Mouse (Mus musculus) stomach, postnatal 0 days (tissue): ENCODE measurements around the gene Hoxa1. TPM values are rescaled to one million over a fixed set of nuclear protein-coding genes. Genes with fewer than 3 reads are reported as not detected.

ENCODE experiments used
- ATAC-seq: fragments of 200-750 bp; cut with Nextera tagmentation; 2 replicates; pipeline ENCODE4 v1.8.0; 2017; ENCODE audit not compliant: low FRiP score, low TSS enrichment
- DNase-seq: peaks from one replicate; pipeline ENCODE4 v3.0.0-alpha.2; 2016; ENCODE audit warnings: low spot score
- H3K27ac ChIP-seq: fragments of 300-500 bp; sonication (generic); replicated peaks from 2 replicates; pipeline ENCODE4 v1.5.1; 2014; ENCODE audit warnings: mild to moderate bottlenecking, control low read depth
- H3K27me3 ChIP-seq: fragments of 300-500 bp; sonication (generic); 2 replicates; pipeline ENCODE4 v1.6.1; 2014; ENCODE audit warnings: low read length; ENCODE audit not compliant: control insufficient read depth, insufficient read depth
- H3K36me3 ChIP-seq: fragments of 300-500 bp; sonication (generic); 2 replicates; pipeline ENCODE4 v1.6.1; 2014; ENCODE audit warnings: low read length, mixed read lengths; ENCODE audit not compliant: control insufficient read depth, insufficient read depth
- H3K4me1 ChIP-seq: fragments of 300-500 bp; sonication (generic); replicated peaks from 2 replicates; pipeline ENCODE4 v1.6.1; 2014; ENCODE audit warnings: antibody characterized with exemption; ENCODE audit not compliant: control insufficient read depth, insufficient read depth
- H3K4me2 ChIP-seq: fragments of 300-500 bp; sonication (generic); replicated peaks from 2 replicates; pipeline ENCODE4 v1.6.1; 2014; ENCODE audit warnings: low read depth, mild to moderate bottlenecking, control low read depth, moderate library complexity
- H3K4me3 ChIP-seq: fragments of 300-500 bp; sonication (generic); 2 replicates; pipeline ENCODE4 v1.5.1; 2014; ENCODE audit warnings: low read depth, low read length, control low read depth
- H3K9ac ChIP-seq: fragments of 300-500 bp; sonication (generic); 2 replicates; pipeline ENCODE4 v1.6.1; 2014; ENCODE audit warnings: mild to moderate bottlenecking, low read length, control low read depth, mixed read lengths
- H3K9me3 ChIP-seq: fragments of 300-500 bp; sonication (generic); 2 replicates; pipeline ENCODE4 v1.6.1; 2016; ENCODE audit warnings: low read length; ENCODE audit not compliant: control insufficient read depth
- CTCF ChIP-seq: IDR thresholded peaks from 2 replicates; pipeline ENCODE4 v1.5.1; 2016; ENCODE audit warnings: antibody characterized with exemption, low read depth, mild to moderate bottlenecking, moderate library complexity
- EP300 ChIP-seq: optimal IDR thresholded peaks from 2 replicates; pipeline ENCODE3; 2016; ENCODE audit warnings: antibody characterized with exemption
- WGBS: fragments of 180-500 bp; shearing (Covaris S2); extraction: QIAGEN DNeasy Blood & Tissue Kit; methylation state at CpG from one replicate; pipeline ENCODE4 v1.1.7; 2014; 5-methylcytosine and 5-hydroxymethylcytosine counted together
- polyA plus RNA-seq: library from polyadenylated mRNA; unstranded; fragments of >200 nt; fragmentation: Nextera tagmentation; extraction: Ambion mirVana; gene quantifications from 2 replicates; pipeline ENCODE4 v1.2.1, GENCODE M21; 2015

Hoxa1 gene
- polyA plus RNA-seq, 1 experiment from 2014 or later: 0.35 TPM

- ATAC-seq (no peak), DNase-seq (no peak)
- Histone ChIP-seq H3K27me3 (no peaks in the 10 kb centered on the region), H3K4me2 (no peak overlapping the region), H3K9ac (no peak overlapping the region), H3K4me3 (no peak overlapping the region), H3K9me3 (no peaks in the 10 kb centered on the region), H3K27ac (no peak overlapping the region), H3K36me3 (no peaks in the 10 kb centered on the region), H3K4me1 (no peaks in the 10 kb centered on the region)
- no peak for TF ChIP-seq EP300
- TF ChIP-seq CTCF: no peak
- 53% methylated on average over 3 of the region's 3 CpGs for WGBS
Measured at GRCm38 (mm10) chr6:52121173-52121572, 36.9 kb downstream of the Hoxa1 start.

GRCm38 (mm10) chr6:52118903-52119635 is 39.0 kb downstream of the Hoxa1 start:
- Histone ChIP-seq H3K4me2 (no peak overlapping the region), H3K9me3 (no peaks in the 10 kb centered on the region), H3K36me3 (no peaks in the 10 kb centered on the region), H3K27ac (no peak overlapping the region), H3K27me3 (no peaks in the 10 kb centered on the region), H3K4me1 (no peaks in the 10 kb centered on the region), H3K9ac (no peak overlapping the region), H3K4me3 (no peak overlapping the region)
- WGBS: 21% methylated on average over 6 of the region's 6 CpGs
- TF ChIP-seq EP300: no peak
- no peak for TF ChIP-seq CTCF
- ATAC-seq: no peak
- DNase-seq: no peak

- Histone ChIP-seq H3K36me3 (no peaks in the 10 kb centered on the region), H3K9me3 (no peaks in the 10 kb centered on the region), H3K27me3 (no peaks in the 10 kb centered on the region), H3K4me3 (no peak overlapping the region), H3K27ac (no peak overlapping the region), H3K4me2 (no peak overlapping the region), H3K9ac (no peak overlapping the region), H3K4me1 (no peaks in the 10 kb centered on the region)
- ATAC-seq (no peak), DNase-seq (no peak)
- WGBS: 29% methylated on average over 5 of the region's 5 CpGs
- TF ChIP-seq EP300: no peak
- TF ChIP-seq CTCF: no peak
Measured at GRCm38 (mm10) chr6:52115899-52116298, 42.2 kb downstream of the Hoxa1 start.

- no peak for ATAC-seq
- Histone ChIP-seq H3K9me3 (no peaks in the 10 kb centered on the region), H3K27me3 (no peaks in the 10 kb centered on the region), H3K27ac (no peak overlapping the region), H3K4me1 (no peaks in the 10 kb centered on the region), H3K9ac (no peak overlapping the region), H3K4me2 (no peak overlapping the region), H3K4me3 (no peak overlapping the region), H3K36me3 (no peaks in the 10 kb centered on the region)
- no peak for TF ChIP-seq CTCF
- TF ChIP-seq EP300: no peak
- WGBS: 62% methylated on average over 4 of the region's 4 CpGs
- DNase-seq: no peak
Measured at GRCm38 (mm10) chr6:52111846-52112245, 46.3 kb downstream of the Hoxa1 start.

GRCm38 (mm10) chr6:52107400-52107799 is 50.7 kb downstream of the Hoxa1 start:
- Histone ChIP-seq H3K4me3 (no peak overlapping the region), H3K36me3 (no peaks in the 10 kb centered on the region), H3K27ac (no peak overlapping the region), H3K9me3 (no peaks in the 10 kb centered on the region), H3K9ac (no peak overlapping the region), H3K4me1 (no peaks in the 10 kb centered on the region), H3K4me2 (no peak overlapping the region), H3K27me3 (no peaks in the 10 kb centered on the region)
- no peak for DNase-seq
- TF ChIP-seq CTCF: peak; percentile 19; the same call in 1 of the 2 replicates
- TF ChIP-seq EP300: no peak
- ATAC-seq: no peak
- 86% methylated on average over 3 of the region's 3 CpGs for WGBS

- Histone ChIP-seq H3K27ac (no peak overlapping the region), H3K36me3 (no peaks in the 10 kb centered on the region), H3K4me3 (no peak overlapping the region), H3K4me2 (no peak overlapping the region), H3K27me3 (no peaks in the 10 kb centered on the region), H3K4me1 (no peaks in the 10 kb centered on the region), H3K9ac (no peak overlapping the region), H3K9me3 (no peaks in the 10 kb centered on the region)
- ATAC-seq: no peak
- WGBS: 40% methylated on average over 3 of the region's 3 CpGs
- DNase-seq: no peak
- TF ChIP-seq CTCF (no peak), EP300 (no peak)
Measured at GRCm38 (mm10) chr6:52106716-52107115, 51.4 kb downstream of the Hoxa1 start.
